Mouse (Mus musculus): ENCODE data around the gene Gys2.
A peak's percentile ranks its signal among the peaks of the same experiment; 100 is the strongest.

Gene Gys2

DNA sequence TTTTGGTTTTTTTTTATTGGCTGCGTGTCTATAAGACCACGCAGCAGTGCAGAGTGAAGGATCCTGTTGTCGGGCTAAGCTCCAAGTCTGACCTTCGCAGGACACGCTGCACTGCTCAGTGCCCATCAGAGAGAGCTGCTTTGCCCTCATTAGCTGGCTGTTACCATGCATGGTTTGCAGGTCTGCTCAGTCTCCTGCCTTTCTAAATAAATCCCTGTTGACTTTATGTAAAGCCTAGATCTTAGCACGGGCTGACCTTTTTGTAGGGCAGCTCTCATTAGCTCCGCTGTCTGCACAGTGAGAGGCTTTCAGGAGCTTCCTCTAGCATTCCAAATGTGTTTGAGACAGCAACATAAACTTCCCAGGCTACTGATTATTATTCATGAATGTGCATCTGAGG is 14.9 kb downstream of the Gys2 start:
- no peak for DNase-seq (ENCODE audit: low read depth, low spot score)

GRCm38 (mm10) chr6:142455314-142455996 is 17.5 kb downstream of the Gys2 start:
- DNase-seq (ENCODE audit: low read depth, low spot score) = no peak

DNA sequence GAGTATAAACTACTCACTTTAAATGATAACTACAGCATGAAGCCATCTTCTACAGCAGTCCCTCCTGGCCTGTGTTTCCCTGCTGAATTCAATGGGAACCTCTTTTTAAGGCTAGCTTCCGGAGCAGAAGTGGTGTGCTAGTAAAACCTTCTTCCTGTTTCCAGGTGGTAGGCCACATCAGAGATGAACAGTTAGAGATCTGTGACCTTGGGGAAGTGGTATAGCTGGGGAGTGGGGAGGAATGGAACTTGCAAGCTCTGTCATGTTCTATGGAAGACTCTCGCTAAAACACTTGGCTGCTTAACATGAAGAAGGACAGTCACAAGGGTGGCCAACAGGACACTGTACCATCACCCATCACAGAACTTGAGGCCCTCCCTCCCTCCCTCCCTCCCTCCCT is 19.6 kb downstream of the Gys2 start:
- DNase-seq (ENCODE audit: low read depth, low spot score) = peak; percentile 26

DNA sequence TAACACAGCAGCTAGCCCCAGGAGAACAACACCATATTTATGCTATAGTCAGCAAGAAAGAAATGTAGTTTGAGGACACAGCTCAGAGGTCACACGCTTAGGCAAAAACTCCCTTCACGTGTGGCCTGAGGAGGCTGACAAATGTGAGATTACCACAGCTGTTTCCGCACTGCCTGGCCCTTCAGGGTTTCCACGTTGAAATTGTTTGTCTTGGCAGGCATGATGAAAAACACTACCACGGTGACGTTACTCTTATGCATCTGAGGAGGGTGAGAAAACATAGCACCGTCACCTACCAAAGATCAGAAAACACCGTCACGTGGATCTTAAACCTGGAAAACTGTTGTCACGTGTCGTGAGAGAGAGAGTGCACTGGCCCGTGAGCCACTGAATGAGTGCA is 21.5 kb downstream of the Gys2 start:
- no peak for DNase-seq (ENCODE audit: low read depth, low spot score)

DNA sequence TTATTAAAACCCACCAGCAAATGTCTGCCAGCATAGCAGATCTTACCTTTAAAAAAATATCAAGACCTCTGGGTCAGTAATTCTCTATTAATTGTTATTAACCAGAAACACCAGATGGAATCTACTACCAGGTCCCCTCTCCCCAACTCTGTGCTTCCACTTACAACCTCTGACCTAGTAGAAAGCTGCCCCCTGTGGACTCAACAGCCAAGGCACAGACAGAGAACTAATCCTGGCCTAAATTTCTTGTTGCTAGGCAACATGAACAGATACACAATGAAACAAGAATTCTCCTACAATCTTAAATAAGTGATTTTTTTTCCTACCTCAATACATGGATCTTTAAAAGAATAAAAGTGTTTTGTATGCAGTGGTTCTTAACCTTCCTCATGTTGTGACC is 43.8 kb downstream of the Gys2 start:
- DNase-seq (ENCODE audit: low read depth, low spot score) = no peak

DNA sequence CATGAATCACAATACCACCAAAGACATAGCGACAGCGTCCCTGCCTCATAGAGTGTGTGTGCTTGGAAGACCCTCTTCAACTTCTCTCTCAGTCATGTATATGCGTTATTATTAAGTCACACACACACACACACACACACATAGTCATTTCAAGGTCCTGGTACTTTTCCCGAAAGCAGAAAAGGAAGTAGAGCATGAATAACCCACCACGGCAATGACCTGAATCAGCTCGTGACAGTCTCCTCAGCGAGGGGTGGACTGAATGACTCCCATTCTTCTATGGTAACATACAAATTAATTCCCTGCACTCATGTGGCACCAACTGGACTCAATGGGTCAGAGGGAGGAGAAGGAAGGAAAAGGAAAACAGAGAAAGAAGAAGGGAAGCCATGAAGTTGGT is 47.9 kb downstream of the Gys2 start:
- no peak for DNase-seq (ENCODE audit: low read depth, low spot score)

DNA sequence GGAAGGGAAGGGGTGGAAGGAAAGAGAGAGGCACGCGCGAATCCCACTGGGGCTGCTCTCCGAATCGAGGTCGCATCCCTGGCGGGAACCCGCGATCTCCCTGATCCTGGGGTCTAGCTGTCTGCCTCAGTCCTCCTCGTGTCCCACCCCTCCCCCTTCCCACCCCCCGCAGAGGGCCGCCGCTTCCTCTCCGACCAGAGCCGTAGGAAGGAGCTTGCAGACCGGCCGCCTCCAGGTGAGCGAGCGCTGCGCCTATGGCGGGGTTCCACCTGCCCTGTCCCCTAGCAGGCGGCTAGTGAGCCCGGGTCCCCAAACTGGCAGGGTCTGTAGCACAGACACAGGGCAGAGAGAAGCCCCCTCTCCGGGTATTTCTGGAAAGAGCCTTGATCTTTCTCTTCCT is 58.3 kb downstream of the Gys2 start:
- DNase-seq (ENCODE audit: low read depth, low spot score) = no peak

GRCm38 (mm10) chr6:142413845-142414244 is 59.1 kb downstream of the Gys2 start:
- DNase-seq (ENCODE audit: low read depth, low spot score) = no peak

DNA sequence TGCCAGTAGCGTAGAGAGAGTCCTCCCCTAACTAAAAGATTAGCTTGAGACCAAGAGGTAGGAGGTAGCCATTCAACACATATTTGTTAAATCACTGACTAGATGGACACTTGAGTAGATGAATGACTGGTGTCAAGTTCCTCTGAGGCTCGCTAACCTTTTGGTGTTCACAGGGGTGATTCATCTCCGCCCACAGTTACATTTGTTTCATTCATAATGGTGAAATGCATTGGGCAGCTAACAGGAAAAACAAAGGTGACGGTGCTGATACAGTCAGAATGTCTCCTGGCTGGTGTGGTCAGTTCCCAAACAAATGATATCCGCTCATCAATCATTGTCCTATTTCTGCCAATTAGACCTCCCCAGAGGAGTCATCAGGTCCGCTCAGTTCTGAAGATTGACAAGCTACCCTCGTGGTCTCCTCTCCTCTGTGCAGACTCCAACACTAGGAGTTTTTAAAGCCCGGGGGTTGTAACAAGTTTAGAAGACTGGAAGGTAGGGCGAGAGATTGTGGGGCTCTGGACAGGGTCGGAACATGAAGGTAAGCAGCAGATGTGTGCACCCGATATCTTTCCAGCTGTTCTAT is 59.9 kb downstream of the Gys2 start, which contains the start of gene Spx:
Spx (plus strand) TSS at position 536 of the 586 bp plus-strand sequence.
- no peak for DNase-seq (ENCODE audit: low read depth, low spot score)

- DNase-seq (ENCODE audit: low read depth, low spot score) = no peak
Observed at GRCm38 (mm10) chr6:142411140-142411539, 61.8 kb downstream of the Gys2 start.

DNA sequence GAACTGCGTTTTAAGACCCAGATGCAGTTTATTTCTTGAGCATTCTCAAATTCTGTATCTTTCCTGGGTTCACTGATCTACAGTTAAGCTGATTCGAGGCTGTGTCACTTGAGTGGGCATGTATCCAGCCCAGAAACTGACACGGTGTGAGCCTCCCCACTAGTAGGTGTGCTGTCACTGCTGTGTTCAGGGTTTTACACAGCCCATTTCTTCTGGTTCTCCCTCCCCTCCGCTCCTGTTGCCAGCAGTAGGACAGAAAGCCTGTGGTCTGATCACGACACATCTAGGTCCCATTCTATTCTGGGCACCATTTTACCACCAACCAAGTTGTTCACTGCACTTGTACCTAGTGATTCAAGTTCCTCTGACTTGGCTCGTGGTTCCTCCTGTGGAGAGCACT is 77.2 kb downstream of the Gys2 start:
- DNase-seq (ENCODE audit: low read depth, low spot score) = no peak

DNA sequence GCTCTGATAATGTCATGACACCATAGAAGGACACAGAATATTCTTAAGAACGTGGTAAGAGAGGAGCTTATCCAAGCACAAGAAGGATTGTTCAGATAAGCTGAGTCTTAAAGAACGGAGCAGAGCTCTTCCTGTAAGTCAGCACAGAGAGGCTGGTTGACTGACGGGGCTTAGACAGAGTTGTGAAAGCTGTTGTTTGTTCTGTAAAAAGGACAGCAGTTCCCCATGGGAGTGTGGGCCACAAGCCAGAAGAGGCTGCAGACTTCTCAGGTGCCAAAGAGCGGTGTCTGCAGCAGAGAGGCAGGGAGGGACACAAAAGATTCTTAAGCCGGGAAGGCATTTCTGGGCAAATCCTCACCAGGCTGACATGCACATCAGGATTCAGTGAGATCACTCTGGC is 78.2 kb downstream of the Gys2 start:
- DNase-seq (ENCODE audit: low read depth, low spot score) = no peak

GRCm38 (mm10) chr6:142392312-142392711 is 80.6 kb downstream of the Gys2 start:
- DNase-seq (ENCODE audit: low read depth, low spot score) = no peak

GRCm38 (mm10) chr6:142389101-142389500 is 83.8 kb downstream of the Gys2 start:
- no peak for DNase-seq (ENCODE audit: low read depth, low spot score)

DNA sequence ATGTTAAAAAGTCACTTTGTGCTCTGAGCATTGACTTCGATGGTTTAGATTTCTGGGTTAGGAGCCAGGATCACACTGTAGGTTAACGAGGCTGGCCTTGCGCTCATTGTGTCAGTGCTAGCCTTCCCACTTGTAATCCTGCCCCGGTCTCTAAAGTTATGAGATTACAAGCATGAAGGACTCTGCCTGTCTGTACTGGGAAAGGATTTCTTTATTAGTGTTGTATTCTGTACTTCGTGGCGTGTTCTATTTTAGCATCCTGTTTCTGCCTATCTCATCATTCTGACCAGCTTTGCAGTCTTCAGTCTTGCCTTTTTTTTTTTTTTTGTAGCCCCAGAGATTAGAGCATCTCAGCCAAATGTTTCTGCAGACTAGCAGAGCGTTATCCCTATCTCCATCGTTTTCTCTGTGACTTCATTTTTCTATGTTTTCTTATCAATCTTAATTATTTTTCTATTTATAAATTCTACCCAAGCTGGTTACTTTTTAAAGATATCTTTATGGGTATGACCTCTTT is 85.1 kb downstream of the Gys2 start:
- DNase-seq (ENCODE audit: low read depth, low spot score) = no peak

GRCm38 (mm10) chr6:142387011-142387754 is 85.7 kb downstream of the Gys2 start, which contains the start of the genes Recql and Golt1b:
Gene Recql, minus strand, starts transcription at chr6:142387087.
Gene Golt1b, plus strand, starts transcription at chr6:142387221.
- DNase-seq (ENCODE audit: low read depth, low spot score) = peak; percentile 99

DNA sequence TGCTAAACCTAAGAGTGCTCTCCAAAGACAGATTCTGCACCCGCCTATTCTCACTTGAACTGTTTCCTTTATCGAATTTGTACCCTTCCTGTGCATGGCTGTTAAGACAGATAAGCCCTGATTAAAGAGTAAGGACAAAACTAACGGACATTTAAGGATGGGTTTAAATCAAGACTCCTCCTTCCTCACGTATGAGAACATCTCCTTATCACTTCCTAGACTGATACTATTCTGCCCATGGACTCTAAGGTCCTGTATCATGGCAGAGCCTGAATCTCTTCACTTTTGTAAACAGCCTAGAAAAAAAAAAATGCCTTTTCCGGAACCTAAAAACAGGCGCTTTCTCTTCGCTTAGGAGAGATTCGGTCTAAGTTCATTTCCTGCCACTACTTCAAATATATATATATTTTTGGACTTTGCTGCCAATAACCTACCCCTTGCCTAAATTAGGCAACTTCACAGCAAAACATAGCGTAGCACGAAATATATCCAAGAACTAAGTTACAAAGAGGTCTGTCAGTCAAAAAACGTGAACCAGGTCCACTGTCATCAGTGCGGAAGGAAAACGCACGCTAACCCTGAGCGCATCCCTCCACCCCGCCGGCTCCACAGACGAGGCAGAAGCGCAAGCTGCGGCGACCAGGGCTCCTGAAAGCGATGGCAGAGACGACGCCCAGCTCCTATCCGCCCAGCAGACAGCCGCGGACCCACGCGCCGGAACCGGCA is 86.5 kb downstream of the Gys2 start:
- no peak for DNase-seq (ENCODE audit: low read depth, low spot score)

GRCm38 (mm10) chr6:142384521-142384920 is 88.4 kb downstream of the Gys2 start:
- DNase-seq (ENCODE audit: low read depth, low spot score) = no peak

DNA sequence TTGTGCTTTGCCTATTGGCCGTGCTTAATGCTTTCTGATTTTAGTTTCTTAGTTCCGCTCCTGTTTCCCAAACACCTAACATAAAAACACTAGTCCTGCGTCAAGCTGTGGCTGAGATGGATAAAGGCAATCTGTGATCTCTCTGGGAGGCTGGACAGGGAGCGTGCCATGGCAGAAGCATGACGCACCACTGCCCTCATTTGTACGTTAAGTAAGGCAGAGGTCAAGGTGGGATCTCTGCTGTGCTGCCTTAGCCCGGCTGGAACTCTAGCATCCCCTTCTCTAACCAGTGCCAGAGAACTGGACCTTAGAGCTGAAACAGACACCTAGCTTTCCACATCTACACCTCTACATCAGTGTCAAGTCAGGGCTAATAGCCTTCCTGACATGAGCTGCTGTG is 91.3 kb downstream of the Gys2 start:
- no peak for DNase-seq (ENCODE audit: low read depth, low spot score)

DNA sequence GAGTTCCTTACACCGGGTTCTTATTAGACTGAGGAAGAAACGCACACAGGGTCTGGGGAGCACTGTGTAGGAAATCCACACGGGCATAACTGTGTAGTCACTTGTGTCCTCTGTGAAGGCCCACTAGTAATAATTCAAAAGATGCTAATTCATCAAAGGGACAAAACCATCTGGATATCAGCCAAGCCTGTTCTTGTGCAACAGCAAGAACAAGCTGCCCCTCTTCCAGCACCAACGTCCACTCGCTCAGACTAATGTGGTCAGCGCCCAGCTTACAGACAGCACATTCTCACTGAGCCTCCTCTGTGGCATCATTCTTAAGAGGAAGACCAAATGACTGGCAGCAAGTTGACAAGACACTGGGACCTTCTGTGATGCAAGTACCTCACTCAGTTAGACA is 92.9 kb downstream of the Gys2 start:
- DNase-seq (ENCODE audit: low read depth, low spot score) = no peak

GRCm38 (mm10) chr6:142378576-142379330 is 94.2 kb downstream of the Gys2 start:
- DNase-seq (ENCODE audit: low read depth, low spot score) = no peak
